Mouse (Mus musculus): ENCODE data around the gene Ptprm.

Gene Ptprm

GRCm38 (mm10) chr17:67345157-67345556 is 9.1 kb downstream of the Ptprm start:
- in situ Hi-C loops (cut with MseI, MboI), result no loop called here

- in situ Hi-C loops (cut with MseI, MboI), result no loop called here
Measured at GRCm38 (mm10) chr17:67343471-67343870, 10.8 kb downstream of the Ptprm start.

GRCm38 (mm10) chr17:67343006-67343405 is 11.3 kb downstream of the Ptprm start:
- in situ Hi-C loops (cut with MseI, MboI), result no loop called here

DNA sequence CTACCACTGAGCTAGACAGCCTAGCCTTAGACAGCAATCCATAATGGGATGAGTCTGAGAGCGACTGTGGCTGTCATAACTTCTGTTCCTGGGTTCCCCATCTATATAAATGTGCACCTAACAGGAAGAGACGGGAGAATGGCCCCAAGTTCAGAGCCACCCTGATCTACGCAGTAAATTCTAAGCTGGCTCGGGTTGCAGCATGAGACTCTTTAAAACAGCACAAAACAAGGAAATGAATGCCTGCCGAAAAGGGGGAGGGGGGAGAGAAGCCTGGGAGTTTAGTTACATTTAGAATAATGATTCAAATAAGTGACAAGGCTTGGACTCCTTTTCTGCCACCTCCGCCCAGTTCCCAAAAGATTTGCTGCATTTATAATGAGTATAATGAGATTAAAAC is 13.9 kb downstream of the Ptprm start:
- in situ Hi-C loops (cut with MseI, MboI), result no loop called here

DNA sequence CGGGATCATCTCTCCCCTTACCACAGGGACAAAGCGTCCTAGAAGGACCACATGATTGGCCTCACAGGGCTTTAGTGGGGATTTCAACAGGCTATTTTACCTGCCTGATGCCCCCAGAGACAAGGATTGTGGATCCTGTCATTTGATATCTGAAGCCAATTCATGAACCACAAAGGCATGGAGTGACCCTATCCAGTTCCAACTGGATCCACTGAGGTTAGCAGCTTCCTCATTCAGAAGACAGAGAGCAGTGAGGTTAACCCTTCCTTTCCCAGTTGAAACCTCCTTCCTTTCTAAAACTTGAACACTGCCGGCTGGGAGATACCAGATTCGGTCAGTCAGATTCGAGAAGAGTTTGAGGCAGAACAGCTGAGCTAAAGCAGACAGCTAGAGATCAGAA is 14.7 kb downstream of the Ptprm start:
- in situ Hi-C loops (cut with MseI, MboI), result no loop called here

DNA sequence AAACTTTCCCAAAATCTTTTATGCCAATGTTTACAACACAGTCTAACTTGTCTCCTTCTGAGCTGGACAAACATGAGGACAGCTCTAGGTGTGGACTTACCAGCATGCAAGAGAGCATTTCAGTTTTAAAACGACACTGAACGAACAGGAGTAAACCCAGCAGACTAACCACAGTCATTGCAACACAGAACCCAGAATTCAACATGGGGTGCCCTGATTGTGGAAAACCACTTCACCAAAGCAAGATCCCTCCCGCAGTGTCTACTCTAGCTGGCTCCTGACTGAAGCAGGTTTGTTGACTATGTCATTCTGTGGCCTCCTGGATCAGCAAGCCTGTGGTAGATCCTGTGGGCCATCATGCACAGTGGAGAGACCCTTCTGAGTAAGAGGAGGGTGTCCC is 19.9 kb downstream of the Ptprm start:
- in situ Hi-C loops (cut with MseI, MboI), result no loop called here

DNA sequence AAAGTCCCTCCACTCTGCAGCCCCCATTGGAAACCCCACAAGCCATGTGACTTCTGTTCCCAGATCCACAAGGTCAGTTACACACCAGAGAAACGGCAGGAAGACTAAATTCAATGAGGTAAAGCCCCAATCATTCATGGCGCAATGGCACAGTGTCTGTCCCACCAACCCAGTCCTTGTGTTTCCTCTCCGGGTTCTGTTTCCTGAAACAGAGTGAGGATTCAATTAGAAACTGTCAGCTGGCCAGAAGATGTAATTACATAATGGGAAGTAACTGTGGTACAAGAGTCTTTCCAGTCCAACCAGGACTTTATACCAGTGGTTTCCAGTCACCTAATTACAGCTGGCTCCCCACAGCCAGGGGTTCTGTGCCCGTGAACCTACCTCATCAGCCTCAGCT is 24.8 kb downstream of the Ptprm start:
- in situ Hi-C loops (cut with MseI, MboI), result no loop called here

DNA sequence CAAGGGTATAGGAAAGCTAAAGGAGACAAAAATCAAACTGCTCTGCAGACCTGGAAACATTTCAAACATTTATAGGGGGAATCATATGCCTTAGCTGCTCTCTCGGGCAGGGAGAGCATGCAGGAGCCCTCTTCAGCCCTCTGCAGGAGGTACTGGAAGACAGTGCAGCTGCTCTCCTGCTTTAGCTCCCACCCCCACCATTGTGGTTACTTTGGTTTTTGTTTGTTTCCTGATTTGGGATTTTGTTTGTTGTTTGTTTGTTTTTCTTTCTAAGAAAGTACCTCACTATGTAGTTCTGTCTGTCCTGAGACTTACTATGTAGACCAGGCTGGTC is 29.8 kb downstream of the Ptprm start:
- in situ Hi-C loops (cut with MseI, MboI), result no loop called here

GRCm38 (mm10) chr17:67323777-67324498 is 30.3 kb downstream of the Ptprm start:
- in situ Hi-C loops (cut with MseI, MboI), result no loop called here

GRCm38 (mm10) chr17:67314491-67315205 is 39.6 kb downstream of the Ptprm start:
- in situ Hi-C loops (cut with MseI, MboI), result no loop called here

DNA sequence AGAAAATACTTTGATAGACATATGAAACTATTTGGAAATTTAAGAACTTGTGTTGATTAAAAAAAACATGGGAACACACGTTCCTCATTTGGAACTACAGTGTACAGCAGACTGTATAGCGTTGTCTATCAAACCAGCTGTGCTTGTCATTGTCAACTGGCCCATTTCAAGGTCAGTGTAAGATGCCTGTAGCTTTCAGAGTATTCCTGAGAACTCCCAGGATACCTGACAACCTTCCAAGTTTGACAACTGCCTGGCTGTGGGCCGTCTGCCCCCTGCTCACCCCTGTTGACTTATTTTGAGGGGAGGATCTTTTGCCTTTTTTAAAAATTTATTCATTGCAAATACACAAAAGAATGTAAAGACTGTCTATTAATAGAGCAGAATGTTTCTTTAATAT is 45.8 kb downstream of the Ptprm start:
- in situ Hi-C loops (cut with MseI, MboI), result no loop called here

DNA sequence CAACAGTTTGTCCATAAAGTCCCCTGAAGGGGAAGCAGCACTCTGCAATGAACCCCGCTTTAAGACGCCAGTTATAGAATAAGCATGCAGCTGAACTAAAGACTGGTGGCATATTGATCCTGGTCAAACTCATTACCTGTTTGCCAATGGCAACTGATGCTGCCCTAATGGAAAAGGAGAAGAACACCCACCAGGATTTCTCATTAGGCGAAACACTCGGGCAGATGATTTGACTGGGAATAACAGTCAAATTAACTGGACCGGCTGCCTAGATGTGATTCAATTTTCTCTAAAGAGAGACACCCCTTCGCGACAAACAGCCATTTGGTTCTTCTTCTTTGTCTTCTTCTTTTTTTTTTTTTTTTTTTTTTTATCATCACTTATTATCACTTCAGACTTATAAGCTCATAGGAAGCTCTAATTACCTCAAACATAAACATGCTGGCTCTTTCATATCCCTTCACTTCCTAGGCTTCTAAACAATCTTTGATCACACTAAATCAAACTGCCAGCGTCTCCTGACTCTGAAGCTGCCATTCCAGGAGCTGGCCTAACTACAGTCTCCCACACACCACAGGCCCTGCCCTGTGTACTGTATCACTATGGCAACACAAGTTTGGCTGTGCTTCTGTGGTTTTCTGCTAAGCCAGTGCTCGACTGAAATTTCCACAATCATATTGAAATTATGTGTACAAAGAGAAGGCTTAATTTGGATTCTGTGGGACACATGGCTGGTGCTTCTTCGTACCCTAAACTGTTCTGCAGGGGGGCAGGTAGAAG is 48.0 kb downstream of the Ptprm start:
- in situ Hi-C loops (cut with MseI, MboI), result no loop called here

DNA sequence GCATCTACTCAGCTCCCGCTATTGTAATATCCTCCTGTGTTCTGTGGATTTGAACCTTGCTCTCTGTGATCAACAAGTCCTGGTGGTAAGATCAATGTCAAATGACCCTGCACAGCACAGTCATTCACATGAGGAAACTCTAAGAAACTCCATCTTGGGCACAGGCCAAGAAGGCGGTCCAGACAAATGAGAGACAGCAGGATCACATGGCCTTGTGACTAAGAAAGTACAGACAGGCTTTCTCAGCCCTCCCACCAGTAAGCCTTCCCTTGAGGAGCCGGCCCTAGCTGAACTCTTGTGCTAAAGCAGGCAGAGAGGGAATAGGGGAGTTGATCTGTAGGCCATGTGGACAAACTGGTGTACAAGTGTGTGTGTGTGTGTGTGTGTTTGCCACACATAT is 49.4 kb downstream of the Ptprm start:
- in situ Hi-C loops (cut with MseI, MboI), result no loop called here

- in situ Hi-C loops (cut with MseI, MboI), result no loop called here
Measured at GRCm38 (mm10) chr17:67303326-67304099, 50.7 kb downstream of the Ptprm start.

DNA sequence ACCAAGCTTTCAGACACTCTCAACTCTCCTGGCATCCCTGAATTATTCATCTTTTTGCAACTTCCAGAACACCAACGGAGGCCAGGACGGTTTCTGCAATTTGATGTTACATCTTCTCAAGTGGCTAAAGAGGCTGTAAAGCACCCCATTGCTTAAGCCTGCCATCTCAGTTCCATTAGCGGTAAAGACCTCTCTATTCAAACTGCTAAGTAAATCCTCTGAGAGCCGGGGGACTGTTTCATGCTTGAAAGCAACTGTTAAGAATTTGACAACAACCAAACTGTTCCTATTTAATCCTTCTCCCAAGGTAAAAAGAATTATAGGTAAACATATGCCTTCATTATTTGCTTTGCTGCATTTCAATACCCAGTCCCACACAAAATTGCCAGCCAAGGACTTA is 51.7 kb downstream of the Ptprm start:
- in situ Hi-C loops (cut with MseI, MboI), result no loop called here

DNA sequence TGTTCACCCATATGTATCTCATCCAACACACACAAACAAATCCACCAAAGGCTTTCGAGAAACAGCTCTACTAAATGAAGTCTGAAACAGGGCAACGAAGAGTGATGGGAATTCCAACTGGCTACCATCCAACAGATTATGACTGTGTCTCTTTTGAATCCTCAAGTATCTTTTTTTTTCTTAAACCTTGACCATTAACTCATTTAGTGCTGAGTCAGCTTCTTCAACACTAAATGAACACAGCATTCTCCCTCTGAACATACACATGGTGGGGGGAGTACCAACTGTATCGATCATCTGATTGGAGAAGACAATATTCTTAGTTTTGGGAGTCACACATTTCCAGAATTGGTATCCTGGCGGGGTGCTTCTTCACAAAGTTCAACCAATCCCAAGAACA is 52.2 kb downstream of the Ptprm start:
- in situ Hi-C loops (cut with MseI, MboI), result no loop called here

DNA sequence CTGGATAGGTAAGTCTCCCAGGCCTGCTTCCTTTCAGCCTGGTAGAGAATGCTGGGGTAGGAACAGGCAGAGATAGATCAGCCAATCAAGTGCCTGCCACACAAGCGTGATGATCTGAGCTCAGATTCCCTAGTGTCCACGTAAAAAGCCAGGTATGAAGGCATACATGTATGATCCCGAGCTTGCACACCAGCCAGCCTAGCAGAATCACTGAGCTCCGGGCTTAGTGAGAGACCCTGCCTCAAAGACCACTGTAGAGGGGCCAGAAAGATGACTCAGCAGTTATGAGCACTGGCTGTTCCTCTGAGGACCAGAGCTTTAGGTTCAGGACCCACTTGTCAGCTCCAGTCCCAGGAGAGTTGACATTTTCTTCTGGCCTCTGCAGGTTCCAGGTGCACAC is 52.9 kb downstream of the Ptprm start:
- in situ Hi-C loops (cut with MseI, MboI), result no loop called here

DNA sequence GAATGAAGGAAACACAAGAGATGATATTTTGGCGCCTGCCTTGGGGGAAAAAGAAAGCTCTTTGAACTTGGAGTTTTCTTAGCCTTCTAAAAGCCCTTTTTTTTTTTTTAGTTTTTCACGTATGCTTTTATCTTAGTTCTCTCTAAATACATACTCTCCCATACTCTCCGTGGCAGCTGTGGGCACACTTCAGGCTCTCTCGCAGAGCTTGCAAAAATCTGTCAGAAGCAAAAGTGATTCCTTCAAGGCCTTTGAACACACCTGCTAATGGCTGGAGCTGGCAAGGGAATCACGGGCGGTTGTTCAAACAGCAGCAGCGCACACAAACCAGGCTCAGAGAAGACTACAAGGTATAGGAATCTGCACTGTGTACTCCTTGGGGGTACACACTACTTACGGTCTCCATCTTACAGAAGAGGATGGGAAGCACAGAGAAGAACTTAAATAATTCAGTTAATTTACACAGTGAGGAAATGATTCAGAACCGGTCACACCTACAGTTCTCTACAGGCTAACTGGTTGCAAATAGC is 55.9 kb downstream of the Ptprm start:
- in situ Hi-C loops (cut with MseI, MboI), result no loop called here

DNA sequence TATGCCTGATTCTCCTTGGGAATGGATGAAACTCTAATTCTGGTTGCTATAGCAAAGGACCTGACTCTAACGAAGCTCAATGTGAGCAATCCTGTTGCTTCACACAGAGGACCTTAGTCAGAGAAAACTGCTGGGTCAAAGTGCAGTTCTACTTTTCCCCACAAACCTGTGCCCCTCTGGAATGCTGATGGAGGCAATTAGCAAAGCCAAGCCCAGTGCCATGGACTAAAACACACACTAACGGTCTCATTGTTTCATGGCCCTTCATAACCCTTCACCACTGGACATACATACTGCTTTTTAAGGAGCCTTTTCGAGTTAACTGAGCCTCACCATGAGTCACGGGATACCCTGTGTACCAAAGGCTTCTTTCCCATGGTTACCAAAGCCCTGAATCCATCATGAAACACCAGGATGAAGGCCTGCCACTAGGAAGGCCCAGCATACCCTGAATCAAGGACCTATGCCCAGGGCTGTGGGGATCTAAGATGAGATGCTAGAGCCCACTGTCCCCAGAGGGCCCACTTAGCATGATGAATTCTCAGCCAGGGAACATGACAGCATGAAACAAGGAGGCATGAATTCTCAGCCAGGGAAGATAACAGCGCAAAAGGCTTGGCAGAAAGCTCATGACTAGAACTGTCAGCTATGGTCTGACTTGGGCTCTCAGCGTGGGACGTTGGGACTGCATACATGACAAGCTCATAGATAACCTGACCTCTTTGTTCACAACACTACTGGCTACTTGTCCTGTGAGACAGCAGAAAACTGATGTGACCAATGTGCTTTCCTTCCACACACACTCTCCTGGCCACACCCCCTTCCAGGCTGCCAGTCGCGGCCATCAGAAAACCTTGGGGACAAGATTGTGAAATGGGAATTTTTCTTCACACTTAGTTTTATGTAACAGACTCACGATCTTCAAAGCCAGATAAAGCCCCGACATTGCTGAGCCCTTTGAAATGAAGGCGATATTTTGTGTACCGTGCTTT is 57.4 kb downstream of the Ptprm start:
- in situ Hi-C loops (cut with MseI, MboI), result no loop called here

- in situ Hi-C loops (cut with MseI, MboI), result no loop called here
Measured at GRCm38 (mm10) chr17:67290662-67291240, 63.5 kb downstream of the Ptprm start.
